Mouse (Mus musculus) midbrain, embryonic 11.5 days (tissue): ENCODE data around the gene Serinc3. TPM values are rescaled to one million over a fixed set of nuclear protein-coding genes. Genes with fewer than 3 reads are reported as not detected.
A peak's percentile ranks its signal among the peaks of the same experiment; 100 is the strongest.
"Not testable (repeated sequence)": the region's sequence is repeated elsewhere in the genome, so short reads cannot be mapped to it uniquely, and the experiment has no call there.

Experiments used
- ATAC-seq: fragments of 200-750 bp; cut with Nextera tagmentation; 2 replicates; pipeline ENCODE4 v1.8.0; 2017; ENCODE audit warnings: moderate TSS enrichment, moderate library complexity; ENCODE audit not compliant: low FRiP score
- DNase-seq: peaks from one replicate; pipeline ENCODE4 v3.0.0; 2015; ENCODE audit warnings: low spot score; ENCODE audit errors: missing footprints
- H3K27ac ChIP-seq: fragments of 300-500 bp; sonication (generic); 2 replicates; pipeline ENCODE4 v1.5.1; 2014; ENCODE audit warnings: low read depth, low read length
- H3K27me3 ChIP-seq: fragments of 300-500 bp; sonication (generic); 2 replicates; pipeline ENCODE4 v1.6.1; 2014; ENCODE audit warnings: mild to moderate bottlenecking, low read length, moderate library complexity, mixed read lengths; ENCODE audit not compliant: control insufficient read depth, insufficient read depth
- H3K36me3 ChIP-seq: fragments of 300-500 bp; sonication (generic); 2 replicates; pipeline ENCODE4 v1.6.1; 2014; ENCODE audit warnings: mild to moderate bottlenecking, low read length, moderate library complexity, mixed read lengths; ENCODE audit not compliant: control insufficient read depth, insufficient read depth
- H3K4me1 ChIP-seq: fragments of 300-500 bp; sonication (generic); 2 replicates; pipeline ENCODE4 v1.6.1; 2014; ENCODE audit warnings: low read length; ENCODE audit not compliant: control insufficient read depth, insufficient read depth
- H3K4me2 ChIP-seq: fragments of 300-500 bp; sonication (generic); 2 replicates; pipeline ENCODE4 v1.6.1; 2014; ENCODE audit warnings: mild to moderate bottlenecking, moderate library complexity
- H3K4me3 ChIP-seq: fragments of 300-500 bp; sonication (generic); 2 replicates; pipeline ENCODE4 v1.5.1; 2014; ENCODE audit warnings: low read depth, low read length
- H3K9ac ChIP-seq: fragments of 300-500 bp; sonication (generic); 2 replicates; pipeline ENCODE4 v1.6.1; 2014; ENCODE audit warnings: low read length
- H3K9me3 ChIP-seq: fragments of 300-500 bp; sonication (generic); 2 replicates; pipeline ENCODE4 v1.6.1; 2016; ENCODE audit warnings: low read length; ENCODE audit not compliant: control insufficient read depth
- WGBS: fragments of 180-500 bp; shearing (Covaris S2); extraction: QIAGEN DNeasy Blood & Tissue Kit; methylation state at CpG from one replicate; pipeline ENCODE4 v1.1.7; 2014; 5-methylcytosine and 5-hydroxymethylcytosine counted together
- polyA plus RNA-seq: library from polyadenylated mRNA; unstranded; fragments of >200 nt; fragmentation: Nextera tagmentation; extraction: Ambion mirVana; gene quantifications from 2 replicates; pipeline ENCODE4 v1.2.1, GENCODE M21; 2014

The Serinc3 gene
- polyA plus RNA-seq, 1 experiment from 2014 or later = 35.0 TPM

- Histone ChIP-seq H3K36me3 (no peaks in the 10 kb centered on the region), H3K4me2 (no peak overlapping the region), H3K4me1 (peaks cover 12% of the 10 kb centered on the region), H3K27ac (no peak overlapping the region), H3K9ac (no peak overlapping the region), H3K4me3 (no peak overlapping the region), H3K9me3 (no peaks in the 10 kb centered on the region), H3K27me3 (no peaks in the 10 kb centered on the region)
- no peak for ATAC-seq
- no peak for DNase-seq
- WGBS = 86% methylated on average over 3 of the region's 3 CpGs
Observed at GRCm38 (mm10) chr2:163641681-163642080, 3.2 kb downstream of the Serinc3 start.

DNA sequence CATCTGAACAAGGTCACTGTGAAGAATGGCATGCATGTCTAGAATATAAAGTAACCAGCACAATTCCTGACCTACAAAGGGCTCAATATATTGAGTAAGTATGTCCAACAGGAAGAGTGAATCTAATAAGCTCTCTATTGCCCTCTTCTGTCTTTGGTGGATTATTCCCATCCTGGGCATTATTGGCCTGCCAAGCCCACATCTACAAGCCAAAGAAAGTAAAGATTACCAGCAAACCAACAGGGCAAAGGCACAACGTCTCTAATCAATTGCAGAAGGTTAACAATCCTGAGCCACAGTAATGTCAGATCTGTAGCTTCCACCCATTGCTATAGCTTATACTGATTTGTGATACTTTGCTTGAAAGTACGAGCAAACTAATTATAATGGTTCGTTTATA lies 4.4 kb downstream of the Serinc3 start:
- no peak overlapping the region for H3K27ac ChIP-seq
- ATAC-seq (no peak), DNase-seq (no peak)
- no peak overlapping the region for H3K4me3 ChIP-seq
- H3K4me2 ChIP-seq = no peak overlapping the region
- no peaks in the 10 kb centered on the region for H3K36me3 ChIP-seq
- no peak overlapping the region for H3K9ac ChIP-seq
- peaks cover 12% of the 10 kb centered on the region for H3K4me1 ChIP-seq
- no peaks in the 10 kb centered on the region for H3K27me3 ChIP-seq
- no peaks in the 10 kb centered on the region for H3K9me3 ChIP-seq
- WGBS = 90% methylated on average over 3 of the region's 3 CpGs

- Histone ChIP-seq H3K27ac (no peak overlapping the region), H3K9me3 (no peaks in the 10 kb centered on the region), H3K4me3 (no peak overlapping the region), H3K4me2 (no peak overlapping the region), H3K9ac (no peak overlapping the region), H3K27me3 (no peaks in the 10 kb centered on the region), H3K4me1 (peaks cover 3% of the 10 kb centered on the region; the same call in 1 of the 2 replicates), H3K36me3 (peaks cover 2% of the 10 kb centered on the region; the same call in 1 of the 2 replicates)
- DNase-seq (no peak), ATAC-seq (no peak)
- 81% methylated on average over 5 of the region's 5 CpGs for whole genome bisulfite sequencing
Observed at GRCm38 (mm10) chr2:163637655-163638266, 7.2 kb downstream of the Serinc3 start.

- DNase-seq (no peak), ATAC-seq (no peak)
- H3K4me1 ChIP-seq = peaks cover 3% of the 10 kb centered on the region; the same call in 1 of the 2 replicates
- H3K27ac ChIP-seq = no peak overlapping the region
- H3K9me3 ChIP-seq = no peaks in the 10 kb centered on the region
- H3K27me3 ChIP-seq = no peaks in the 10 kb centered on the region
- H3K9ac ChIP-seq = no peak overlapping the region
- peaks cover 9% of the 10 kb centered on the region; the same call in 1 of the 2 replicates for H3K36me3 ChIP-seq
- H3K4me2 ChIP-seq = no peak overlapping the region
- no peak overlapping the region for H3K4me3 ChIP-seq
- WGBS = 90% methylated on average over 2 of the region's 2 CpGs
Observed at GRCm38 (mm10) chr2:163636057-163636456, 8.9 kb downstream of the Serinc3 start.

- WGBS = 92% methylated on average over 2 of the region's 2 CpGs
- no peaks in the 10 kb centered on the region for H3K4me1 ChIP-seq
- no peak overlapping the region for H3K27ac ChIP-seq
- no peak overlapping the region for H3K4me2 ChIP-seq
- H3K9me3 ChIP-seq = no peaks in the 10 kb centered on the region
- no peak overlapping the region for H3K4me3 ChIP-seq
- peaks cover 15% of the 10 kb centered on the region; the same call in 1 of the 2 replicates for H3K36me3 ChIP-seq
- DNase-seq (no peak), ATAC-seq (no peak)
- no peak overlapping the region for H3K9ac ChIP-seq
- H3K27me3 ChIP-seq = no peaks in the 10 kb centered on the region
Observed at GRCm38 (mm10) chr2:163634211-163634610, 10.7 kb downstream of the Serinc3 start.

GRCm38 (mm10) chr2:163631715-163632114 lies 13.2 kb downstream of the Serinc3 start:
- ATAC-seq = no peak
- WGBS = 97% methylated on average over 2 of the region's 2 CpGs
- no peak for DNase-seq
- Histone ChIP-seq H3K27ac (no peak overlapping the region), H3K36me3 (peaks cover 24% of the 10 kb centered on the region), H3K4me1 (no peaks in the 10 kb centered on the region), H3K9ac (no peak overlapping the region), H3K4me2 (no peak overlapping the region), H3K9me3 (no peaks in the 10 kb centered on the region), H3K4me3 (no peak overlapping the region), H3K27me3 (no peaks in the 10 kb centered on the region)

DNA sequence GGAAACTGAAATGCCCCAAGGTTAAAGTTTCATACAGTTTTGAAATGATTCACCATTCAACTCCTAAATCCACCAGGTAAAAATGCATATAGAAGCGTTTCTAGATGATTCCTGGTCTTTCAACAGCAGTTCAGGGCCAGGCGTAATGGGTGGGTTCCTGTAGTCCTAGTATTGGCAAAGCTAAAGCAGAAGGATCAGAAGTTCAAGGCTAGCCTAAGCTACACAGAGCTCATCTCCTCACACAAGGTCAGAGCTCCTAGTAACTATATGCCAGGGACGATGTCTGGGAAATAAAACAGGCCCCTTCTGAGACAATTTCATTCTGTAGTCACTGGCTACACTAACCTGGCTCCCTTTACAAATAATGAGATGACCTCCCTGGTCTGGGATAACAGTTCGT lies 13.7 kb downstream of the Serinc3 start:
- ATAC-seq (no peak), DNase-seq (peak; percentile 44)
- no peaks in the 10 kb centered on the region for H3K9me3 ChIP-seq
- H3K9ac ChIP-seq = no peak overlapping the region
- H3K4me3 ChIP-seq = no peak overlapping the region
- H3K4me2 ChIP-seq = no peak overlapping the region
- no peaks in the 10 kb centered on the region for H3K4me1 ChIP-seq
- H3K27ac ChIP-seq = no peak overlapping the region
- WGBS = 93% methylated on average over 4 of the region's 4 CpGs
- peaks cover 27% of the 10 kb centered on the region for H3K36me3 ChIP-seq
- no peaks in the 10 kb centered on the region for H3K27me3 ChIP-seq

- not testable (repeated sequence) for H3K4me2 ChIP-seq, H3K27ac ChIP-seq, H3K36me3 ChIP-seq, ATAC-seq, H3K4me1 ChIP-seq, H3K9ac ChIP-seq, DNase-seq, H3K4me3 ChIP-seq, H3K9me3 ChIP-seq, H3K27me3 ChIP-seq
- 88% methylated on average over 3 of the region's 3 CpGs for WGBS
Observed at GRCm38 (mm10) chr2:163621401-163621800, 23.5 kb downstream of the Serinc3 start.

DNA sequence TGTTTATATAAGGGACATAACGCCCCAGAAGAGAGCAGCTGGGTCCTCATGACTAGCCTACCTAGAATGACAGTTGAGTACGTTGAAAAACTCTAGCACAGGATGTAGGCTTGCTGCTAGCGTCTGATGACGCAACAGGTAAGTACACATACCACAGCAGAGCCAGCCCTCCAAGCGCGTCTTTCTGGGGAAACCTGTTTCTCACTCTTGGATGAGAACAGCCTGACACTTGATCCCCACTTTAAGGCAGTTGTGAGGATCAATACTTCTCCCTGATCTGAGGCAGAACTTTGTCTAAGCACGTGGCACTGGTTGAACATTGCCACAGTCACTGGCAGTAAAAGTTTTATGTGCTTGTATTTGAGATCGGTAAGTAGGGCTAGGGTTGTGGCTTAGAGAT lies 24.5 kb downstream of the Serinc3 start:
- ATAC-seq (no peak), DNase-seq (no peak)
- Histone ChIP-seq H3K9ac (no peak overlapping the region), H3K4me1 (no peaks in the 10 kb centered on the region), H3K36me3 (peaks cover 8% of the 10 kb centered on the region; the same call in 1 of the 2 replicates), H3K27me3 (no peaks in the 10 kb centered on the region), H3K4me2 (no peak overlapping the region), H3K4me3 (no peak overlapping the region), H3K9me3 (no peaks in the 10 kb centered on the region), H3K27ac (no peak overlapping the region)
- WGBS = 93% methylated on average over 8 of the region's 8 CpGs
